Mouse (Mus musculus) stomach, embryonic 14.5 days (tissue): Measurements from ENCODE around the gene Bcap31. TPM values are rescaled to one million over a fixed set of nuclear protein-coding genes. Genes with fewer than 3 reads are reported as not detected.

Source experiments
- ATAC-seq: fragments of 200-750 bp; cut with Nextera tagmentation; 2 replicates; pipeline ENCODE4 v1.8.0; 2017; ENCODE audit warnings: low read depth, moderate TSS enrichment; ENCODE audit not compliant: insufficient number of reproducible peaks, insufficient read depth, low FRiP score
- H3K27ac ChIP-seq: fragments of 300-500 bp; sonication (generic); 2 replicates; pipeline ENCODE4 v1.5.1; 2014; ENCODE audit warnings: mild to moderate bottlenecking, low read length, moderate library complexity, mixed read lengths
- H3K27me3 ChIP-seq: fragments of 300-500 bp; sonication (generic); 2 replicates; pipeline ENCODE4 v1.6.1; 2014; ENCODE audit warnings: low read length, control low read depth, mixed read lengths; ENCODE audit not compliant: control insufficient read depth, insufficient read depth
- H3K36me3 ChIP-seq: fragments of 300-500 bp; sonication (generic); 2 replicates; pipeline ENCODE4 v1.6.1; 2014; ENCODE audit warnings: mild to moderate bottlenecking, control low read depth, low read length, moderate library complexity, mixed read lengths; ENCODE audit not compliant: control insufficient read depth, insufficient read depth
- H3K4me1 ChIP-seq: fragments of 300-500 bp; sonication (generic); 2 replicates; pipeline ENCODE4 v1.6.1; 2014; ENCODE audit warnings: low read length, control low read depth, mixed read lengths; ENCODE audit not compliant: control insufficient read depth, insufficient read depth
- H3K4me2 ChIP-seq: fragments of 300-500 bp; sonication (generic); replicated peaks from 2 replicates; pipeline ENCODE4 v1.6.1; 2014; ENCODE audit warnings: low read depth, low read length, control low read depth
- H3K4me3 ChIP-seq: fragments of 300-500 bp; sonication (generic); 2 replicates; pipeline ENCODE4 v1.5.1; 2014; ENCODE audit warnings: low read depth, low read length, control low read depth
- H3K9ac ChIP-seq: fragments of 300-500 bp; sonication (generic); replicated peaks from 2 replicates; pipeline ENCODE4 v1.6.1; 2014; ENCODE audit warnings: low read depth, mild to moderate bottlenecking, control low read depth, low read length, moderate library complexity, mixed read lengths
- H3K9me3 ChIP-seq: fragments of 300-500 bp; sonication (generic); 2 replicates; pipeline ENCODE4 v1.6.1; 2016; ENCODE audit warnings: low read depth, low read length, control low read depth; ENCODE audit not compliant: control insufficient read depth
- WGBS: fragments of 180-500 bp; shearing (Covaris S2); extraction: QIAGEN DNeasy Blood & Tissue Kit; methylation state at CpG from one replicate; pipeline ENCODE4 v1.1.7; 2014; 5-methylcytosine and 5-hydroxymethylcytosine counted together
- polyA plus RNA-seq: library from polyadenylated mRNA; unstranded; fragments of >200 nt; fragmentation: Nextera tagmentation; extraction: Ambion mirVana; gene quantifications from 2 replicates; pipeline ENCODE4 v1.2.1, GENCODE M21; 2014

The Bcap31 gene
- polyA plus RNA-seq, 1 experiment from 2014 or later = 254 TPM

DNA sequence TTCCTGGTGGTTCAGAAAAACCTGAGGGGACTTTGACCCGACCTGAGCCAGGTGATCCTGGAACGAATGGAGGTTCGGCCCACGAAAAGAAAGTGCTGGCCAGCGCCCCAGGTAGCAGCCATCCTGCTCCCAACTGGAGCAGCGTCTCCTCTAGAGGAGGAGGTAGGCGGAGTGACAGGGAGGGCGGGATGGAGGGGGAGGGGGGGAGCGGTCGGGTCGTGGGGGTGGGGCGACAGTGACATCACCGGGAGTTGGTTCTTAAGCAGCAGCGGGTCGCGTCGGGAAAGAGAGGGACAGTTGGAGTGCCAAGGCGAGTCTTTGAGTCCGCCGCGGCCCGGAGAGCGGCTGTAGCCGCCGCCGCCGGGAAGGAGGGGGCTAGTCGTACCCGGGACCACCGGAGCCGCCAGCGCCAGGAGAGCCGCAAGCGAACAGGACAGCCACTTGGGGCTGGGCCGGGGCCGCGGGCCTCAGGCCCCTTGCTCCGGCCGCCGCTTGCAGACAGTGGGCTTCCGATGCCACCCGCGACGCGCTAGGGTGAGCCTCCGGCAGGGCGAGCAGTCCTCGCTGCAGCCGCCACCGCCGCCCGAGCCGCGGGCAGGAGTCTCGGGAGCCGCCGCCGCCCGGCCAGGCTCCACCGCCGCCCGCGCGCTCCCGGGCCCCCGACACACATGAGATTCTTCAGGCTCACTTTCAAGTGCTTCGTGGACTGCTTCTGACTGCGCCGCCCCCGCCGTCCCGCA lies 42.9 kb downstream of the Bcap31 start, which contains the start of gene Slc6a8:
Gene Slc6a8, plus strand, starts transcription at position 272 of the 740 bp plus-strand sequence.
- WGBS = 17% methylated on average over 28 of the region's 72 CpGs
- peak; percentile 51; the same call in 1 of the 2 replicates for ATAC-seq

GRCm38 (mm10) chrX:73672031-73672431 lies 43.9 kb downstream of the Bcap31 start:
- H3K27ac ChIP-seq = no peak overlapping the region
- ATAC-seq = no peak
- WGBS = 66% methylated on average over 4 of the region's 4 CpGs
- H3K4me1 ChIP-seq = no peaks in the 10 kb centered on the region; the same call in 1 of the 2 replicates
- H3K4me3 ChIP-seq = peak overlapping the region; percentile 53; the same call in 1 of the 2 replicates
- H3K36me3 ChIP-seq = no peaks in the 10 kb centered on the region; the same call in 1 of the 2 replicates
- no peaks in the 10 kb centered on the region for H3K9me3 ChIP-seq
- no peak overlapping the region for H3K9ac ChIP-seq
- H3K27me3 ChIP-seq = no peaks in the 10 kb centered on the region
- H3K4me2 ChIP-seq = no peak overlapping the region

More for the DNA sequence above, 42.9 kb downstream of the Bcap31 start, which contains the start of gene Slc6a8:
- peak within 1 kb of the TSS; percentile 72 for H3K9ac ChIP-seq
- H3K27ac ChIP-seq = peak within 1 kb of the TSS; percentile 33; the same call in 1 of the 2 replicates
- H3K4me3 ChIP-seq = peak within 1 kb of the TSS; percentile 53
- H3K36me3 ChIP-seq = no peaks in the 10 kb centered on the region; the same call in 1 of the 2 replicates
- H3K27me3 ChIP-seq = no peaks in the 10 kb centered on the region
- no peaks in the 10 kb centered on the region; the same call in 1 of the 2 replicates for H3K4me1 ChIP-seq
- no peaks in the 10 kb centered on the region for H3K9me3 ChIP-seq
- peak within 1 kb of the TSS; percentile 55 for H3K4me2 ChIP-seq

GRCm38 (mm10) chrX:73663143-73663542 lies 52.8 kb downstream of the Bcap31 start:
- no peaks in the 10 kb centered on the region for H3K9me3 ChIP-seq
- no peak overlapping the region for H3K4me2 ChIP-seq
- no peaks in the 10 kb centered on the region for H3K36me3 ChIP-seq
- no peak overlapping the region for H3K27ac ChIP-seq
- H3K4me3 ChIP-seq = no peak overlapping the region
- no peak for ATAC-seq
- H3K27me3 ChIP-seq = no peaks in the 10 kb centered on the region
- no peaks in the 10 kb centered on the region for H3K4me1 ChIP-seq
- no peak overlapping the region for H3K9ac ChIP-seq

GRCm38 (mm10) chrX:73660284-73660665 lies 55.7 kb downstream of the Bcap31 start:
- Histone ChIP-seq H3K4me2 (peak overlapping the region; percentile 64), H3K9ac (0 out of 2 replicates have a peak overlapping the region, but pooled peaks have one; percentile 25), H3K36me3 (no peaks in the 10 kb centered on the region), H3K9me3 (no peaks in the 10 kb centered on the region), H3K4me3 (peak overlapping the region; percentile 35), H3K27ac (no peak overlapping the region), H3K27me3 (no peaks in the 10 kb centered on the region), H3K4me1 (no peaks in the 10 kb centered on the region)
- ATAC-seq = no peak
- WGBS = 50% methylated on average over 2 of the region's 3 CpGs

DNA sequence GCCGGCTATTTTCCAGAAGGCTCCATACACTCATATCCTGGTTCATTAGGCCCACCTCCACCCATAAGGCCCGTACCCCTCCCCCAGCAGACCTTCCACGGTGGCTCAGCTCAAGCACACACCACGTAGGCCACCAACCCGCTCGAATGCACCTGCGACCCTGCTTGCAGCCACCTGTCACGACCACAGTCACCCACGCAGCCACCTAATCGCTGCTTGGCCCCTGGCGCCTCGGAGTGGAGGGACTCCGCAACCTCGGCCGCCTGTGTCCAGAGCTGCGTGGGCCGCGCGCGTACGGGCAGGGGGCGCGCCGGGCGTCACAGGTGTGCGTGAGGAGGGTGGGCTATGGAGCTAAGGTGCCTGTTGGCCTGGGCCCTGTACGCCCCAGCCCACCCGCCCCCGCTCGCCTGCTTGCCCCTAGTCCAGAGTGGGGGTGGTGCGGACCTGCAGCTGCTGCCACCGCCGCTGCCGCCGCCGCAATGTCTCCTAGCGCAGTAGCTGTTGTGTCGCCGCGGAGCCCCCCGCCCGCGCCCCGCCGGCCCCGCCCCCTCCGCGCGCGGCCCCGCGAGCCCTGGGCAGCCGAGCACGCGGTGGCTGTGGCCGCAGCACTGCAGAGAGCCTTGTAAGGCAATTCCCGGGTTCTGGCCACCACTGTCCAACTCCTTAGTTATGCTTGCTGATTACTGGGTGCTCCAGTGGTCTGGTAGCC lies 56.2 kb downstream of the Bcap31 start, which contains the start of gene Pnck:
Gene Pnck, minus strand, starts transcription at position 543 of the 709 bp plus-strand sequence.
- Histone ChIP-seq H3K27me3 (no peaks in the 10 kb centered on the region), H3K36me3 (no peaks in the 10 kb centered on the region), H3K9ac (peak within 1 kb of the TSS; percentile 25; the same call in 1 of the 2 replicates), H3K9me3 (no peaks in the 10 kb centered on the region), H3K4me1 (no peaks in the 10 kb centered on the region), H3K4me2 (peak within 1 kb of the TSS; percentile 64), H3K4me3 (peak within 1 kb of the TSS; percentile 35), H3K27ac (no peak within 1 kb of the TSS)
- 0 out of 2 replicates have a peak, but pooled peaks have one; percentile 54 for ATAC-seq
- WGBS = 22% methylated on average over 52 of the region's 57 CpGs

DNA sequence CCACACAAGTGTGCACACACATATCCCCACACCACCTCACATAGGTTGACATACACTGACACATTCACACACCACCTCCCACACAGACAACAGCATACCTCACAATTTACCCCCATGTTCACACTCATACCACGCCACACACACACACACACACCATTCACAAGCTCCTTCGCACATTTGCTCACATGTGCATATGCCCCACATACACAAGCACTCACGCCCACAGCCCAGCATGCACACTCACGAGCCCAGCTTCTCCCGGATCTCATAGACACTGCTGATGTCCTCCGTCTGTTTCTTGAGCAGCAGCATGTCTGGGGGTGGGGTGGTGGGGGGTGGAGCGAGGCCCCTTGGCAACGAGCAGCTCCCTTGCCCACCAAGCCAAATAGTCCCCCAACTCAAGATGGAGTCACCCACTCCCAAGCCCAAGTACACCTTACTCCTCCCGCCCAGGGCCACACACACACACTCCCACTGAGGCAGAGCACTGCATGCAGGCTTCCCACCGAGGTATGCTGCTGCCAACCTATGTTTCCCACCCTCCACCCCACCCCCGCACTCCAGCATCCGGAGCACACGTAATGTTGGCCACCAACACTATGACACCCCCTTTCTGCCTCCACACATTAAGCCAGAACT lies 56.9 kb downstream of the Bcap31 start:
- Histone ChIP-seq H3K4me1 (no peaks in the 10 kb centered on the region), H3K27me3 (no peaks in the 10 kb centered on the region), H3K36me3 (no peaks in the 10 kb centered on the region), H3K9me3 (no peaks in the 10 kb centered on the region), H3K9ac (0 out of 2 replicates have a peak overlapping the region, but pooled peaks have one; percentile 25), H3K4me3 (peak overlapping the region; percentile 35), H3K4me2 (peak overlapping the region; percentile 64), H3K27ac (no peak overlapping the region)
- WGBS = 59% methylated on average over 13 of the region's 13 CpGs
- ATAC-seq = no peak

DNA sequence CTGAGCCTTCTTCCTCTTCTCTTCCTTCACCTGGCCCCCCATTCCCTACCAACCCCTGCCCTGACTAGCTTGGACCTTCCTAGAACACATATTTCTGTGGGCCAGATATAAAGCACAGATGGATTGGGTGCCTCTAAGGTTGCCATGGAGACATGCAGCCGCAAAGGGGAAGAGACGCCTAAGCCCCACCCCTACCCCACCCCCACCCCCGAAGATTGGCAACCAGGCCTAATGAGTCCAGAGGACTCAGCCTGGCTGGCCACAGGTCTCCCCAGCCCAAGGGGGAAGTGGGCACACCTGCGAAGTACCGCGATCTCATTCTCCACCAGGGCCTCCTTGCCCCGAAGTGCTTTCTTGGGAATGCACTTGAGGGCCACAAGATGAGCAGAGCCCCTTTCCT lies 57.6 kb downstream of the Bcap31 start:
- Histone ChIP-seq H3K4me3 (no peak overlapping the region), H3K27me3 (no peaks in the 10 kb centered on the region), H3K4me2 (no peak overlapping the region), H3K27ac (no peak overlapping the region), H3K4me1 (no peaks in the 10 kb centered on the region), H3K36me3 (no peaks in the 10 kb centered on the region), H3K9me3 (no peaks in the 10 kb centered on the region), H3K9ac (no peak overlapping the region)
- ATAC-seq = no peak
- WGBS = 48% methylated on average over 7 of the region's 7 CpGs

DNA sequence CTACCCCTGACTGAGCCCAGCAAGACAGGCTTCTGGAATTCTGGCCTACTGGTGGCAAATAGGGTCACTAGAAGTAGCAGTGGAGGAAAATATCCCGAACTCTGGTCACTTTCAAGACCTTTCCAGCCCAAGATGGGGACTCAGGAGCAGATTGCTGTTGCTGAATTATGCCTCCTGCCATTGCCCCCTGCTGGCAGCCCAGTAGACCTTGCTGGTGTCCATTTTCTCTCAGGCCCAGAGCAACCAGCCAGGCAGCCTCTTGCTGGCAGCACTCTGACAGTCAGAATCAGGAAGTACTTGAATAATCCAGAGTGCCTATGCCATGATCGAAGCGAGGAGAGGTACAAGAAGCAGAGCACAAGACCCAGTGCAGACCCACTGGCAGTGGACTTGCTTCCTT lies 60.4 kb downstream of the Bcap31 start:
- WGBS = 48% methylated on average over 3 of the region's 3 CpGs
- H3K27me3 ChIP-seq = no peaks in the 10 kb centered on the region
- H3K4me1 ChIP-seq = no peaks in the 10 kb centered on the region
- no peak for ATAC-seq
- H3K9me3 ChIP-seq = no peaks in the 10 kb centered on the region
- H3K27ac ChIP-seq = no peak overlapping the region
- no peak overlapping the region for H3K4me3 ChIP-seq
- H3K4me2 ChIP-seq = no peak overlapping the region
- no peaks in the 10 kb centered on the region for H3K36me3 ChIP-seq
- no peak overlapping the region for H3K9ac ChIP-seq
